Mouse (Mus musculus): ENCODE results near the gene Nfasc. TPM values are rescaled to one million over a fixed set of nuclear protein-coding genes. Genes with fewer than 3 reads are reported as not detected.

Gene Nfasc
- polyA plus RNA-seq, 1 experiment from 2014 or later: 0.14 TPM

DNA sequence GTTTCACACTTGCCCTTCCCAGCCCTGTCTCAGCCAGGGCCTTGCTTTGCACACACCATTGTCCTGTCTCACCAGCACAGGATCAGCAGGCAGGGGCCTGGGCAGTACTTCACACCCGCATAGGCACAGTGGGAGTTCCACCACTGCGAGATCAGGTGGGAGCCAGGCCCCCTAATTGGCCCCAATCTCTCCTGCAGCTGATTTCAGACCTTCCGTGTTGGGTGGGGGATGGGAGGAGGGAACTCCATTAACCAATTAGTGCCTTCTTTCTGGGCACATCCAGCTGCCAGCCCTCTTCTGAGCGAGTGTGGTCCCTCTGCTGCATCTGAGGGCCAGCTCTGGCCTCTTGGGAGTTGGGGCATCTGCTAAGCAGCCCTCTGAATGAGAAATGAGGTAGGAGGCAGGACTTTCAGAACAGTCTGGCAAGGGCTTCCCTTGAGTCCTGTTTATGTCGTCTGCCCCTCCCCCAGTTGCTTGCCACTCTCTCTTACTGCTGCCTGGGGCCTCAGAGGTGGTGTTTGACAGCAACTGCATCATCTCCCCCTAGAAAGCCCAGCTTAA is 210.9 kb downstream of the Nfasc start:
- H3K36me3 ChIP-seq (ENCODE audit: control insufficient read depth, insufficient read depth, low read length): no peaks in the 10 kb centered on the region
- no peaks in the 10 kb centered on the region for H3K9me3 ChIP-seq (ENCODE audit: control insufficient read depth, low read length)
- DNase-seq (ENCODE audit: low spot score) (no peak), ATAC-seq (replicated peaks; ENCODE audit: low FRiP score) (no peak)
- no peaks in the 10 kb centered on the region for H3K4me1 ChIP-seq (replicated peaks; ENCODE audit: control insufficient read depth, insufficient read depth, low read length)
- H3K27ac ChIP-seq (ENCODE audit: low read depth, low read length): no peak overlapping the region
- H3K4me2 ChIP-seq: no peak overlapping the region
- peaks cover 8% of the 10 kb centered on the region; the same call in 1 of the 2 replicates for H3K27me3 ChIP-seq (replicated peaks; ENCODE audit: control insufficient read depth, insufficient read depth, low read length)
- H3K9ac ChIP-seq (ENCODE audit: low read depth, low read length): no peak overlapping the region
- H3K4me3 ChIP-seq (ENCODE audit: low read depth, low read length): no peak overlapping the region
- 2% methylated on average over 5 of the region's 5 CpGs for WGBS

- Histone ChIP-seq H3K9ac (ENCODE audit: low read depth, low read length) (no peak overlapping the region), H3K4me3 (ENCODE audit: low read depth, low read length) (no peak overlapping the region), H3K27me3 (replicated peaks; ENCODE audit: control insufficient read depth, insufficient read depth, low read length) (peaks cover 8% of the 10 kb centered on the region; the same call in 1 of the 2 replicates), H3K4me2 (no peak overlapping the region), H3K9me3 (ENCODE audit: control insufficient read depth, low read length) (no peaks in the 10 kb centered on the region), H3K4me1 (replicated peaks; ENCODE audit: control insufficient read depth, insufficient read depth, low read length) (no peaks in the 10 kb centered on the region), H3K27ac (ENCODE audit: low read depth, low read length) (no peak overlapping the region), H3K36me3 (ENCODE audit: control insufficient read depth, insufficient read depth, low read length) (no peaks in the 10 kb centered on the region)
- DNase-seq (ENCODE audit: low spot score): no peak
- ATAC-seq (replicated peaks; ENCODE audit: low FRiP score): no peak
- 83% methylated on average over 19 of the region's 19 CpGs for WGBS
Observed at GRCm38 (mm10) chr1:132528647-132529334, 212.8 kb downstream of the Nfasc start.

GRCm38 (mm10) chr1:132528071-132528470 is 213.5 kb downstream of the Nfasc start:
- Histone ChIP-seq H3K27ac (ENCODE audit: low read depth, low read length) (no peak overlapping the region), H3K4me2 (no peak overlapping the region), H3K27me3 (replicated peaks; ENCODE audit: control insufficient read depth, insufficient read depth, low read length) (peaks cover 2% of the 10 kb centered on the region; the same call in 1 of the 2 replicates), H3K9me3 (ENCODE audit: control insufficient read depth, low read length) (no peaks in the 10 kb centered on the region), H3K4me3 (ENCODE audit: low read depth, low read length) (no peak overlapping the region), H3K9ac (ENCODE audit: low read depth, low read length) (no peak overlapping the region), H3K36me3 (ENCODE audit: control insufficient read depth, insufficient read depth, low read length) (no peaks in the 10 kb centered on the region), H3K4me1 (replicated peaks; ENCODE audit: control insufficient read depth, insufficient read depth, low read length) (no peaks in the 10 kb centered on the region)
- DNase-seq (ENCODE audit: low spot score) (no peak), ATAC-seq (replicated peaks; ENCODE audit: low FRiP score) (no peak)
- 92% methylated on average over 13 of the region's 13 CpGs for WGBS

DNA sequence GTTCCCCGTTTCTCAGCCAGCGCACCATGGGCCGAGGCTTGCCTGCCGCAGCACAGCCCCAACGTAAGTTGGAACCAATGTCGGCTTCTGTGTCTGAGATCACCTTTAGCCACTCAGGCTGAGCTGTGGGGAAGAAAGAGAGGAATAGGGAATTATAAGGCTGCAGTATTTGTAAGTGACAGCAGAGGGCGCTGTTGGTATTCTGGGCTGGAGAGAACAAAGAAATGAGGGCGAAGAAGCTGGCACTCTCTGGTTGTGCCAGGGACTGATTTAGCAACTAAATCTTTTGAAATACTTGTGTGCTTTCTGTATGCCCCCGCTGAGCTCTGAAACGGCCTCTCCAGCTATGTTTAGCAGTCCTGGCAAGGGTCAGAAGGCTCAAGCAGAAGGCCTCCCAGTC is 215.8 kb downstream of the Nfasc start:
- Histone ChIP-seq H3K4me1 (replicated peaks; ENCODE audit: control insufficient read depth, insufficient read depth, low read length) (no peaks in the 10 kb centered on the region), H3K27me3 (replicated peaks; ENCODE audit: control insufficient read depth, insufficient read depth, low read length) (no peaks in the 10 kb centered on the region), H3K4me3 (ENCODE audit: low read depth, low read length) (no peak overlapping the region), H3K9me3 (ENCODE audit: control insufficient read depth, low read length) (no peaks in the 10 kb centered on the region), H3K36me3 (ENCODE audit: control insufficient read depth, insufficient read depth, low read length) (no peaks in the 10 kb centered on the region), H3K9ac (ENCODE audit: low read depth, low read length) (no peak overlapping the region), H3K27ac (ENCODE audit: low read depth, low read length) (no peak overlapping the region), H3K4me2 (no peak overlapping the region)
- no peak for ATAC-seq (replicated peaks; ENCODE audit: low FRiP score)
- peak; percentile 58 for DNase-seq (ENCODE audit: low spot score)
- WGBS: 10% methylated on average over 10 of the region's 10 CpGs

DNA sequence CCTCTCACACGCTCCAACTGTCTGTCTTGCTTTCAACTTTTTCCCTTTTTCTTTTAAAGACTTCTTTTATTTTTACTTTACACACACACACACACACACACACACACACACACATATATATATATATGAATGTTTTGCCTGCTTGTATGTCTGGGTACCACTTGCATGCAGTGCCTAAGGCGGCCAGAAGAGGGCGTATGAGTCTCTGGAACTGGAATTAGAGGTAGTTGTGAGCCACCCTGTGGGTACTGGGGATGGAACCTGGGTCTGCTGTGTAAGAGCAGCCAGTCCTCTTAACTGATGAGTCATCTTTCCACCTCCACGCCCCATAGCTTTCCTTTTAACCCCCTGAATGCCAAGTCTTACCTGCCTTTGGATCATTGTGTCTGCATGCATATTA is 217.7 kb downstream of the Nfasc start:
- DNase-seq (ENCODE audit: low spot score): no peak
- Histone ChIP-seq H3K27ac (ENCODE audit: low read depth, low read length) (no peak overlapping the region), H3K27me3 (replicated peaks; ENCODE audit: control insufficient read depth, insufficient read depth, low read length) (no peaks in the 10 kb centered on the region), H3K4me3 (ENCODE audit: low read depth, low read length) (no peak overlapping the region), H3K4me1 (replicated peaks; ENCODE audit: control insufficient read depth, insufficient read depth, low read length) (no peaks in the 10 kb centered on the region), H3K36me3 (ENCODE audit: control insufficient read depth, insufficient read depth, low read length) (no peaks in the 10 kb centered on the region), H3K9me3 (ENCODE audit: control insufficient read depth, low read length) (no peaks in the 10 kb centered on the region), H3K4me2 (no peak overlapping the region), H3K9ac (ENCODE audit: low read depth, low read length) (no peak overlapping the region)
- WGBS: 23% methylated on average over 4 of the region's 4 CpGs
- no peak for ATAC-seq (replicated peaks; ENCODE audit: low FRiP score)

DNA sequence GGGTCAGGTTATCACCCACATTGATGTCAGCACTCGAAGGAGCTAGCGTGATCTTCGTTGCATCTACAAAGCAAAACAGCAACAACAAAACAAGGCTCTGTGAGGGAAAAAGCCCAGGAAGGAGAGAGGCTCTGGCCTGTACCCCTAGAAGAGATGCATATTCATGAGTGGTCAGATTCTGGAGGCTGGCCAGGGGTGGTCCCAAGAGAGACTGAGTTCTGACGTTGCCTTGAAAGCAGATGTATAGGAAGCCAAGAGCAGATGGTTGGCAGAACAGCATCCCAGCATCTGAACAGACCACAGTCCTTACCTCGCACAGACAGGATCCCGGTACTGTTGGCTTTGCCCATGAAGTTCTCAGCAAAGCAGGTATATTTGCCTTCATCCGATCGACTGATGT is 218.5 kb downstream of the Nfasc start:
- no peak overlapping the region for H3K4me2 ChIP-seq
- ATAC-seq (replicated peaks; ENCODE audit: low FRiP score) (no peak), DNase-seq (ENCODE audit: low spot score) (no peak)
- 78% methylated on average over 8 of the region's 8 CpGs for WGBS
- no peak overlapping the region for H3K9ac ChIP-seq (ENCODE audit: low read depth, low read length)
- no peak overlapping the region for H3K27ac ChIP-seq (ENCODE audit: low read depth, low read length)
- H3K27me3 ChIP-seq (replicated peaks; ENCODE audit: control insufficient read depth, insufficient read depth, low read length): no peaks in the 10 kb centered on the region
- no peaks in the 10 kb centered on the region for H3K9me3 ChIP-seq (ENCODE audit: control insufficient read depth, low read length)
- H3K4me3 ChIP-seq (ENCODE audit: low read depth, low read length): no peak overlapping the region
- H3K36me3 ChIP-seq (ENCODE audit: control insufficient read depth, insufficient read depth, low read length): no peaks in the 10 kb centered on the region
- no peaks in the 10 kb centered on the region for H3K4me1 ChIP-seq (replicated peaks; ENCODE audit: control insufficient read depth, insufficient read depth, low read length)

- no peak overlapping the region for H3K9ac ChIP-seq (ENCODE audit: low read depth, low read length)
- no peak for DNase-seq (ENCODE audit: low spot score)
- WGBS: 32% methylated on average over 3 of the region's 6 CpGs
- no peaks in the 10 kb centered on the region for H3K27me3 ChIP-seq (replicated peaks; ENCODE audit: control insufficient read depth, insufficient read depth, low read length)
- H3K4me1 ChIP-seq (replicated peaks; ENCODE audit: control insufficient read depth, insufficient read depth, low read length): no peaks in the 10 kb centered on the region
- ATAC-seq (replicated peaks; ENCODE audit: low FRiP score): peak; percentile 80
- H3K9me3 ChIP-seq (ENCODE audit: control insufficient read depth, low read length): no peaks in the 10 kb centered on the region
- no peak overlapping the region for H3K27ac ChIP-seq (ENCODE audit: low read depth, low read length)
- no peak overlapping the region; the same call in 1 of the 2 replicates for H3K4me2 ChIP-seq
- H3K36me3 ChIP-seq (ENCODE audit: control insufficient read depth, insufficient read depth, low read length): no peaks in the 10 kb centered on the region
- no peak overlapping the region for H3K4me3 ChIP-seq (ENCODE audit: low read depth, low read length)
Observed at GRCm38 (mm10) chr1:132520764-132521163, 220.8 kb downstream of the Nfasc start.

GRCm38 (mm10) chr1:132519734-132520133 is 221.9 kb downstream of the Nfasc start:
- Histone ChIP-seq H3K36me3 (ENCODE audit: control insufficient read depth, insufficient read depth, low read length) (no peaks in the 10 kb centered on the region), H3K4me2 (no peak overlapping the region), H3K4me3 (ENCODE audit: low read depth, low read length) (no peak overlapping the region), H3K27ac (ENCODE audit: low read depth, low read length) (no peak overlapping the region), H3K9ac (ENCODE audit: low read depth, low read length) (no peak overlapping the region), H3K27me3 (replicated peaks; ENCODE audit: control insufficient read depth, insufficient read depth, low read length) (no peaks in the 10 kb centered on the region), H3K4me1 (replicated peaks; ENCODE audit: control insufficient read depth, insufficient read depth, low read length) (no peaks in the 10 kb centered on the region), H3K9me3 (ENCODE audit: control insufficient read depth, low read length) (no peaks in the 10 kb centered on the region)
- WGBS: 85% methylated on average over 11 of the region's 11 CpGs
- DNase-seq (ENCODE audit: low spot score) (no peak), ATAC-seq (replicated peaks; ENCODE audit: low FRiP score) (no peak)

DNA sequence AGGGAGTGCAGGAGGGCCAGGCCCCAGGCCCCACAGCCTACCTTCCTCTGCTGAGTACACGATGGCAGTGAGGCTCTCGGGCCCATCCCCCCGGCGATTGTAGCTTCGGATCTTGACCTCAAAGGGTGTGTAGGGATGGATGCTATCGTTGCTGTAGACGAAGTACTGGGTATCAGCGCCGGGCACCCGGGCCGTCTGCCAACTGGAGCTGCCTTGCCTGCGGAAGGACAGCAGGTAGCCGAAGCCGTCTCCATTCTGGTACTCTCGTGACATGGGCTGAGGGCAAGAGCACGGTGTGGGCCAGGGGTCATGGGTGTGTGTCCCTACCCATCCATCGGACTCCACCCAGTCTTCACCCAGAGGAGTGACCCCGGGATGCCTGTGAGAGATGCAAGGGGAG is 223.0 kb downstream of the Nfasc start:
- no peak for ATAC-seq (replicated peaks; ENCODE audit: low FRiP score)
- 79% methylated on average over 18 of the region's 18 CpGs for WGBS
- H3K4me2 ChIP-seq: no peak overlapping the region
- H3K9me3 ChIP-seq (ENCODE audit: control insufficient read depth, low read length): no peaks in the 10 kb centered on the region
- H3K4me1 ChIP-seq (replicated peaks; ENCODE audit: control insufficient read depth, insufficient read depth, low read length): no peaks in the 10 kb centered on the region
- DNase-seq (ENCODE audit: low spot score): no peak
- no peak overlapping the region for H3K27ac ChIP-seq (ENCODE audit: low read depth, low read length)
- no peak overlapping the region for H3K4me3 ChIP-seq (ENCODE audit: low read depth, low read length)
- H3K36me3 ChIP-seq (ENCODE audit: control insufficient read depth, insufficient read depth, low read length): no peaks in the 10 kb centered on the region
- H3K9ac ChIP-seq (ENCODE audit: low read depth, low read length): no peak overlapping the region
- H3K27me3 ChIP-seq (replicated peaks; ENCODE audit: control insufficient read depth, insufficient read depth, low read length): no peaks in the 10 kb centered on the region
